ENCODE assay signal across 19 mouse cellular contexts in the genomic region with DNA sequence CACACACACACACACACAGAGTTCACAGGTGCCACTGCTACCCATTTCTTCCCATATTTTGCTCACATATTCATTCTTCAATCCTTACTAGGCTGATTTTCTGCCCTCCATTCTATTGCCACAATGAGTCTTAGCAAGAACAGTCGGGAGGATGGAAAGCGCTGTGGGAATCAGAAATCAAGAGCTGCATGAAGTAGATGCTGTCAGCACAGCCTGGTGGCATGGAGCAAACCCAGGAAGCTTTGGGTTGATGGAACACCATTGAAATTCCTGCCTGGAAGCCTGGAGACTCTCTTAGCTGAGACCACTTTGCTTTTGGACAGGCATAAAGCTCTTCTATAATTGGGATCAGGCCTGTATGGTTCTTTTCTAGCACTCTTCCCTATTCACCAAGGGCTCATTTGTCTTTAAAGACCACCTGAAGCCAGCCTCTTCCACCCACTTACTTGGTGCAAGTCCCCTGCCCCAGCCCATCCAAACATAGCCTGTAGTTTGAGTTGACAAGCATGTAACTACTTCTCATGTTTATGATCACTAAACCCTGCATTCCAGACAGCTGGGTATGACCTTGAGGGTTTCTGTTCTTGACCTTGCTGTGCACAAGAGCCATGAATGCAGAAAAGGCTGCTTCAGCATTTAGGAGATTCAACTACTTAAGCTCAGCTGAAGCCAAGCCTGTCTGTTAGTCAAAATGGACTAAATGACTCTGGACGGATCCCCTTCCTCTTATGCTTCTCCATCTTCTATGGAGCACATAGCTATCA.
DNase-seq lines count a peak whose midpoint lies in the region; ATAC-seq and TF ChIP-seq lines count a peak whose summit lies in the region.
"Had no signal": no experiment of that assay in that cellular context is flagged by ENCODE, and none has a peak within 500 bp of the region (broad histone marks: within the 10 kb centered on the region; RNA-seq: fewer than 3 reads in every experiment).

No protein-coding gene starts in this region.

- H3K27ac ChIP-seq in heart, adult 2 months: no peak overlapping the region
- H3K27ac ChIP-seq in heart, embryonic 11.5 days (ENCODE audit: low read depth, low read length): peak overlapping the region; percentile 87
- H3K27ac ChIP-seq in heart, postnatal 0 days (ENCODE audit: low read depth): peak overlapping the region; percentile 91
- no peak overlapping the region for H3K27ac ChIP-seq in layer of hippocampus, adult 2 months
- H3K27ac ChIP-seq: embryonic facial prominence, embryonic 15.5 days; forebrain, embryonic 15.5 days; hindbrain, embryonic 14.5 days; macrophage had no signal

- 75% methylated on average over 3 of the region's 3 CpGs for WGBS in heart, adult 2 months
- WGBS in heart, embryonic 11.5 days (ENCODE audit: insufficient replicate concordance): 53% methylated on average over 3 of the region's 3 CpGs
- 49% methylated on average over 3 of the region's 3 CpGs for WGBS in heart, postnatal 0 days

- intact Hi-C loops in heart, adult 2 months (cut with DNase I): no loop called here

- H3K4me3 ChIP-seq in heart, adult 2 months: no peak overlapping the region
- no peak overlapping the region for H3K4me3 ChIP-seq in heart, embryonic 11.5 days (ENCODE audit: low read depth, low read length)
- no peak overlapping the region for H3K4me3 ChIP-seq in heart, postnatal 0 days (ENCODE audit: low read depth, low read length)
- no peak overlapping the region for H3K4me3 ChIP-seq in layer of hippocampus, adult 2 months
- H3K4me3 ChIP-seq: embryonic facial prominence, embryonic 15.5 days; forebrain, embryonic 15.5 days had no signal

- TF ChIP-seq EP300 in heart, adult 2 months (IDR thresholded peaks at IDR 0.05; ENCODE audit: insufficient read depth, low read depth, low read length): 0 out of 2 replicates have a peak, but pooled peaks have one; percentile 48
- peak; percentile 93 for TF ChIP-seq EP300 in heart, postnatal 0 days (IDR thresholded peaks at IDR 0.05; ENCODE audit: low read depth)

- no peak overlapping the region for H3K4me2 ChIP-seq in heart, embryonic 11.5 days
- no peak overlapping the region for H3K4me2 ChIP-seq in heart, postnatal 0 days (ENCODE audit: low read depth, low read length)
- H3K4me2 ChIP-seq: embryonic facial prominence, embryonic 15.5 days; forebrain, embryonic 15.5 days; hindbrain, embryonic 14.5 days had no signal

- H3K27me3 ChIP-seq in heart, adult 2 months (ENCODE audit: control insufficient read depth, insufficient read depth, low read length): no peaks in the 10 kb centered on the region
- no peaks in the 10 kb centered on the region for H3K27me3 ChIP-seq in heart, embryonic 11.5 days (ENCODE audit: control insufficient read depth, insufficient read depth, low read length)
- H3K27me3 ChIP-seq in heart, postnatal 0 days (ENCODE audit: control insufficient read depth, insufficient read depth, low read length): no peaks in the 10 kb centered on the region
- H3K27me3 ChIP-seq: embryonic facial prominence, embryonic 15.5 days; forebrain, embryonic 15.5 days had no signal

- peaks cover 1% of the 10 kb centered on the region; the same call in 1 of the 2 replicates for H3K4me1 ChIP-seq in heart, adult 2 months (ENCODE audit: control insufficient read depth, insufficient read depth, low read length)
- peaks cover 3% of the 10 kb centered on the region; the same call in 1 of the 2 replicates for H3K4me1 ChIP-seq in heart, embryonic 11.5 days (ENCODE audit: control insufficient read depth, insufficient read depth, low read length)
- H3K4me1 ChIP-seq in heart, postnatal 0 days (ENCODE audit: control insufficient read depth, insufficient read depth): peaks cover 10% of the 10 kb centered on the region; the same call in 1 of the 2 replicates
- H3K4me1 ChIP-seq: embryonic facial prominence, embryonic 15.5 days; forebrain, embryonic 15.5 days had no signal

- H3K9ac ChIP-seq in heart, adult 2 months (ENCODE audit: low read depth, low read length): no peak overlapping the region
- H3K9ac ChIP-seq in heart, embryonic 11.5 days (ENCODE audit: low read depth, low read length): no peak overlapping the region
- H3K9ac ChIP-seq in heart, postnatal 0 days (replicated peaks; ENCODE audit: low read depth, low read length): no peak overlapping the region
- H3K9ac ChIP-seq: embryonic facial prominence, embryonic 15.5 days; forebrain, embryonic 15.5 days; hindbrain, embryonic 14.5 days; liver, postnatal 0 days had no signal

- DNase-seq in adrenal gland, adult (ENCODE audit: inconsistent age in 2 of 2, low spot score in 1 of 2): peak; percentile 16 to 63
- DNase-seq in adrenal gland, postnatal 10 days: no peak
- no peak for DNase-seq in heart, adult 2 months
- DNase-seq in heart, adult 8-10 months (ENCODE audit: low spot score): no peak
- DNase-seq in heart, postnatal 0 days (ENCODE audit: low spot score): peak; percentile 93
- no peak for DNase-seq in thymus, postnatal 10 days (ENCODE audit: low spot score in 2 of 2)
- no peak for DNase-seq in layer of hippocampus, adult 2 months (ENCODE audit: low spot score in 2 of 2)
- DNase-seq: cerebellum, adult 9-10 months; gastrocnemius, postnatal 14 days; kidney, adult 9 months; kidney, postnatal 14 days; layer of hippocampus, postnatal 36 days; liver, postnatal 0 days had no signal

- H3K9me3 ChIP-seq in heart, embryonic 11.5 days (replicated peaks; ENCODE audit: control insufficient read depth, low read length): no peaks in the 10 kb centered on the region
- H3K9me3 ChIP-seq in heart, postnatal 0 days (replicated peaks; ENCODE audit: control insufficient read depth, low read length): no peaks in the 10 kb centered on the region
- H3K9me3 ChIP-seq: embryonic facial prominence, embryonic 15.5 days; forebrain, embryonic 15.5 days had no signal

- H3K79me2 ChIP-seq in heart, adult 2 months (replicated peaks; ENCODE audit: control insufficient read depth, insufficient read depth, low read length): no peaks in the 10 kb centered on the region

- ATAC-seq in heart, embryonic 11.5 days (replicated peaks; ENCODE audit: insufficient number of reproducible peaks, low FRiP score, low TSS enrichment): 0 out of 2 replicates have a peak, but pooled peaks have one; percentile 35
- peak; percentile 97 for ATAC-seq in heart, postnatal 0 days (ENCODE audit: insufficient read depth, low read depth)
- ATAC-seq: forebrain, embryonic 15.5 days; liver, postnatal 0 days; lung, postnatal 0 days had no signal

- TF ChIP-seq CTCF in heart, adult 2 months (IDR thresholded peaks at IDR 0.05): no peak
- no peak for TF ChIP-seq CTCF in heart, postnatal 0 days (IDR thresholded peaks at IDR 0.05; ENCODE audit: low read depth)
- TF ChIP-seq CTCF in layer of hippocampus, adult 2 months (conservative IDR thresholded peaks at IDR 0.05): no peak

- no peak for TF ChIP-seq POLR2A in heart, adult 2 months (IDR thresholded peaks at IDR 0.05; ENCODE audit: insufficient read depth, low read depth, low read length)

- H3K36me3 ChIP-seq in heart, adult 2 months (ENCODE audit: control insufficient read depth, insufficient read depth, low read length): peaks cover 5% of the 10 kb centered on the region; the same call in 1 of the 2 replicates
- no peaks in the 10 kb centered on the region for H3K36me3 ChIP-seq in heart, embryonic 11.5 days (ENCODE audit: control insufficient read depth, insufficient read depth, low read length)
- no peaks in the 10 kb centered on the region for H3K36me3 ChIP-seq in heart, postnatal 0 days (replicated peaks; ENCODE audit: control insufficient read depth, insufficient read depth, low read length)
- H3K36me3 ChIP-seq: embryonic facial prominence, embryonic 15.5 days; forebrain, embryonic 15.5 days had no signal

Comparison
In these comparisons a context has a peak if more than half of its experiments do, and no peak if none do; other contexts are left out.
1. DNase-seq: peak in adrenal gland, adult (2 of 2) and heart, postnatal 0 days (single experiment); none in adrenal gland, postnatal 10 days (single experiment), heart, adult 2 months (0 of 2), heart, adult 8-10 months (single experiment), thymus, postnatal 10 days (0 of 2) and layer of hippocampus, adult 2 months (0 of 2).
2. H3K27ac ChIP-seq: peak in heart, embryonic 11.5 days (single experiment) and heart, postnatal 0 days (single experiment); none in heart, adult 2 months (single experiment) and layer of hippocampus, adult 2 months (single experiment).